Mouse (Mus musculus) liver, adult 2 months (tissue): ENCODE measurements around the gene Usp3.

Experiments used
- CTCF ChIP-seq: fragments of 200-500 bp; IDR thresholded peaks from 2 replicates; pipeline ENCODE4 v1.5.1; 2011; ENCODE audit warnings: low read depth, low read length, control low read depth
- POLR2A ChIP-seq: fragments of 200-500 bp; IDR thresholded peaks from 2 replicates; pipeline ENCODE4 v1.6.1; 2011; ENCODE audit warnings: low read length, control low read depth; ENCODE audit not compliant: insufficient read depth; ENCODE audit errors: extremely low read depth

DNA sequence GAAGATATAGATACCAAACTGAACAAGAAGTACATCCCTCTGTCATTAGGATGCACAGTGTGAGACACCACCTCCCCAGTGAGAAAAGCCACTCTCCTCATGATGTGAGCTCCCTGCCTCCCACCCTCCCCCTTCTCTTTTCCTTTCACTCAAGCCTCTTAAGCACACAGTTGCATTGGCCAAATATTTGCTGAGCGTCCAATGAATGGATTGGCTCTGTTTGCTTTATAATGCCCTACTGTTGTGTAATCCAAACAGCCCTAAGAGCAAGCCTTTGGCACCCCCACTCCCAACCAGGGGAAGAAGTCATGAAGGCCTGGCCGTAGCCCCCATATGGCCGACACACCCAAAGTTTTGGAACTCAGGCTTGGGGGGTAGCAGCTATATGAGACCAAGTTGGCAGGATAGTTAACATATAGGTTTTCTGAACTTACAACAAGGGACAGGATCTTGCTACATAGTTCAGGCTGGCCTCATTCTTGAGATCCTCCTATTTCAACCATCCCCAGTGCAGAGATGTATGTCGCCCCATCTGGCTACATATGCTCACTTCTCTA is 33.1 kb upstream of the Usp3 start:
- TF ChIP-seq POLR2A (no peak), CTCF (no peak)
